Mouse (Mus musculus) testis, adult 2 months (tissue): ENCODE measurements at regions not wholly inside any gene's neighbourhood (a gene's known extent, or its start where the extent isn't known, plus 50 kb on each side); places are given as distances from the start of the nearest gene placed in this dataset.

Experiments used
- H3K27ac ChIP-seq: fragments of 200-500 bp; 2 replicates; pipeline ENCODE4 v1.5.1; 2012; ENCODE audit warnings: low read depth, low read length; ENCODE audit not compliant: control insufficient read depth, insufficient read depth
- H3K27me3 ChIP-seq: fragments of 200-500 bp; 2 replicates; pipeline ENCODE4 v1.6.1; 2012; ENCODE audit warnings: mild to moderate bottlenecking, low read length, moderate library complexity; ENCODE audit not compliant: control insufficient read depth, insufficient read depth
- H3K36me3 ChIP-seq: fragments of 200-500 bp; 2 replicates; pipeline ENCODE4 v1.6.1; 2012; ENCODE audit warnings: mild to moderate bottlenecking, low read length; ENCODE audit not compliant: control insufficient read depth, insufficient read depth
- H3K4me1 ChIP-seq: fragments of 200-500 bp; 2 replicates; pipeline ENCODE4 v1.6.1; 2012; ENCODE audit warnings: low read length; ENCODE audit not compliant: control insufficient read depth, insufficient read depth
- H3K4me3 ChIP-seq: fragments of 200-500 bp; 2 replicates; pipeline ENCODE4 v1.5.1; 2012; ENCODE audit warnings: low read depth, mild to moderate bottlenecking, low read length, moderate library complexity, mixed read lengths; ENCODE audit not compliant: control insufficient read depth
- CTCF ChIP-seq: fragments of 200-500 bp; IDR thresholded peaks from 2 replicates; pipeline ENCODE4 v1.5.1; 2012; ENCODE audit warnings: low read depth, mild to moderate bottlenecking, inconsistent platforms, low read length, moderate library complexity; ENCODE audit not compliant: control insufficient read depth, insufficient read depth, insufficient replicate concordance
- POLR2A ChIP-seq: fragments of 200-500 bp; IDR thresholded peaks from 2 replicates; pipeline ENCODE4 v1.6.1; 2012; ENCODE audit warnings: low read depth, mild to moderate bottlenecking, inconsistent platforms, low read length, moderate library complexity; ENCODE audit not compliant: control insufficient read depth

DNA sequence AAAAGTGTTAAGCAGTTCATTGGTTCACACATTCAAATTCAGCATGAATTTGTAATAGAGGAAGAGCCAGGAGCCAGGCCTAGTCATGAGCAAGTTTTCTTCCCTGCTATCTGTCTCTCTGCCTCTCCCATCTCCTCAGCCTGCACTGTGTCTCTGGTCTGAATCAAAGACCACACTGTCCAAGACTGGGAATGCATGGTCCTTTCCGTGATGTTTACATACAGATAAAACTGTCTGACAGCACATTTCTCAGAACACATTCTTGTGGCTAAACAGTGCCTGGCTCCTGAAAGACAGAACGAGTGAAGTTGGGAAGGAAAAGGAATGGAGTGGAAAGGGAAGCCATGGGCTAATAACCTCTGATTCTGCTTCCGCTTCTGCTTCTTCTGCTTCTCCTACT, 183.0 kb upstream of the Lmcd1 start:
- Histone ChIP-seq H3K4me1 (no peaks in the 10 kb centered on the region), H3K36me3 (no peaks in the 10 kb centered on the region), H3K27me3 (no peaks in the 10 kb centered on the region), H3K27ac (no peak overlapping the region), H3K4me3 (no peak overlapping the region)
- TF ChIP-seq POLR2A (no peak), CTCF (no peak)

GRCm38 (mm10) chr6:112091125-112091763, 182.3 kb upstream of the Lmcd1 start:
- no peaks in the 10 kb centered on the region for H3K36me3 ChIP-seq
- no peak overlapping the region for H3K4me3 ChIP-seq
- no peak for TF ChIP-seq POLR2A
- TF ChIP-seq CTCF = no peak
- no peaks in the 10 kb centered on the region for H3K4me1 ChIP-seq
- H3K27me3 ChIP-seq = no peaks in the 10 kb centered on the region
- H3K27ac ChIP-seq = no peak overlapping the region

- TF ChIP-seq CTCF = no peak
- TF ChIP-seq POLR2A = no peak
- Histone ChIP-seq H3K27me3 (no peaks in the 10 kb centered on the region), H3K4me1 (no peaks in the 10 kb centered on the region), H3K36me3 (no peaks in the 10 kb centered on the region), H3K27ac (no peak overlapping the region), H3K4me3 (no peak overlapping the region)
Measured at GRCm38 (mm10) chr6:112093300-112093699, 180.3 kb upstream of the Lmcd1 start.

DNA sequence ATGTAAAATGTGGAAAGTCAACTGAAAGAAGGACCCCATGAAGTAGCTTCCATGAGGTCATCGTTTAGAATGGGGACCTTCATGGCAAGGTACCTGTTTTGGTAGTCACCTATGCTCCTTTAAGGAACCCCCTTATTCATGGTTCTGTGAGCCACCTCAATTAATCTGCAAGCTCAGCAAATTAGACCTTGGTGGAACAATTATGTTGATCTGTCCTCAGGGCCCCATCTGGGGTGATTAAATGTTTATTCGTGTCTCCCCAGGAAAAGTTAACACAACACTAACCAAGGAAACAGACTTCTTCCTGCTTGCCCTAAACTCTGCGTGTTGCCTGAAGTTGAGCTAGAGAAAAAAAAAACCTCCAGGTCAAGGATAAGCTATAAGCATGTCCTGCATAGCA, 175.9 kb upstream of the Lmcd1 start:
- Histone ChIP-seq H3K27me3 (no peaks in the 10 kb centered on the region), H3K27ac (no peak overlapping the region), H3K36me3 (no peaks in the 10 kb centered on the region), H3K4me3 (no peak overlapping the region), H3K4me1 (no peaks in the 10 kb centered on the region)
- no peak for TF ChIP-seq POLR2A
- no peak for TF ChIP-seq CTCF

GRCm38 (mm10) chr6:112108651-112109050, 164.9 kb upstream of the Lmcd1 start:
- TF ChIP-seq POLR2A (no peak), CTCF (no peak)
- no peaks in the 10 kb centered on the region for H3K27me3 ChIP-seq
- no peak overlapping the region for H3K27ac ChIP-seq

DNA sequence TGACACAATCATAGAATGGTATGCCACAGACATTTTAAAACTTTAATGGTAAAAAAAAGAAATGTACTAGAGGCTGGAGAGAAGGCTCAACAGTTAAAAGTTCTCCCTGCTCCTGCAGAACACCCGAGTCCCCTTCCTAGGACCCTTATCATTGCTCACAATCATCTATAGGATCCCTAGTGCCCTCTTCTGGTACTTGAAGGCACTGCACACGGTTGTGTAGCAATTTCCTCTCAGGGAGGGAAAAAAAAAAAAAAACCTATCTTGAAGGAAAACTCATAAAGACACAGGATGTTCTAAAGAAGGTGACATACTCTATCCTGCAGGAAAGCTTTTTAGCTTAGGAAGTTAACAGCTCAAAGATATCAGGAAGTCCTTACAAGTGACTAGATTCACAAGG, 154.4 kb upstream of the Lmcd1 start:
- H3K4me1 ChIP-seq = no peaks in the 10 kb centered on the region
- TF ChIP-seq CTCF (no peak), POLR2A (no peak)
- no peak overlapping the region for H3K27ac ChIP-seq
- H3K4me3 ChIP-seq = no peak overlapping the region
- no peaks in the 10 kb centered on the region for H3K27me3 ChIP-seq
- no peaks in the 10 kb centered on the region for H3K36me3 ChIP-seq

More at GRCm38 (mm10) chr6:112108651-112109050, 164.9 kb upstream of the Lmcd1 start:
- Histone ChIP-seq H3K4me3 (no peak overlapping the region), H3K4me1 (no peaks in the 10 kb centered on the region), H3K36me3 (no peaks in the 10 kb centered on the region)

DNA sequence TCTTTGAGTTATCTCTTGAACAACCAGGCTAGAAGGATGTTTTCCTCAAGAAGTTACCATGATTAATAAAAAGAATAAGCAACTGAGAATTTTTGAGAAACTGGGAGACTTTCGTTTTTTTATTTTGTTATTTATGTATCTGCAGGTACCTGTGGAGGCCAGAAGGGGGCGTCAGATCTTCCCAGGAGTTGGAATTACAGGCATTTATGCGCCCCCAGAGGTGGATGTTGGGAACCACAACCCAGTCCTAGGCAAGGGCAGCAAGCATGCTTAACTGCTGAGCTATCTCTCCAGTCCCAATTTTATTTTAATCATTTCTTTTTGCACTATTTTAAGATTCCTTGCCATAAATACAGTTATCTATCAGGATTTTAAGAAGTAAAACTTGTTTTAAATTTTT, 140.0 kb upstream of the Lmcd1 start:
- no peaks in the 10 kb centered on the region for H3K4me1 ChIP-seq
- TF ChIP-seq POLR2A (no peak), CTCF (peak; percentile 53; the same call in 1 of the 2 replicates)
- H3K4me3 ChIP-seq = no peak overlapping the region
- H3K27ac ChIP-seq = no peak overlapping the region
- H3K27me3 ChIP-seq = no peaks in the 10 kb centered on the region
- no peaks in the 10 kb centered on the region for H3K36me3 ChIP-seq
